Mouse (Mus musculus) neutrophil, adult 5-6 weeks (primary cell): ENCODE data around the gene Myl4. TPM values are rescaled to one million over a fixed set of nuclear protein-coding genes. Genes with fewer than 3 reads are reported as not detected.
A peak's percentile ranks its signal among the peaks of the same experiment; 100 is the strongest.

Experiments used
- ATAC-seq: fragments of 151-379, 151-347 bp; 2 replicates; pipeline ENCODE4 v1.8.0; 2017; ENCODE audit warnings: mild to moderate bottlenecking, moderate TSS enrichment; ENCODE audit not compliant: insufficient number of reproducible peaks, poor library complexity, low FRiP score, severe bottlenecking; ENCODE audit errors: extremely low read depth
- total RNA-seq: library from RNA; stranded (forward); fragments of 200-1000 nt; gene quantifications from 2 replicates; pipeline ENCODE4 v1.2.3, GENCODE M21; 2017

The Myl4 gene
- total RNA-seq, 1 experiment from 2014 or later = 5.7 TPM

DNA sequence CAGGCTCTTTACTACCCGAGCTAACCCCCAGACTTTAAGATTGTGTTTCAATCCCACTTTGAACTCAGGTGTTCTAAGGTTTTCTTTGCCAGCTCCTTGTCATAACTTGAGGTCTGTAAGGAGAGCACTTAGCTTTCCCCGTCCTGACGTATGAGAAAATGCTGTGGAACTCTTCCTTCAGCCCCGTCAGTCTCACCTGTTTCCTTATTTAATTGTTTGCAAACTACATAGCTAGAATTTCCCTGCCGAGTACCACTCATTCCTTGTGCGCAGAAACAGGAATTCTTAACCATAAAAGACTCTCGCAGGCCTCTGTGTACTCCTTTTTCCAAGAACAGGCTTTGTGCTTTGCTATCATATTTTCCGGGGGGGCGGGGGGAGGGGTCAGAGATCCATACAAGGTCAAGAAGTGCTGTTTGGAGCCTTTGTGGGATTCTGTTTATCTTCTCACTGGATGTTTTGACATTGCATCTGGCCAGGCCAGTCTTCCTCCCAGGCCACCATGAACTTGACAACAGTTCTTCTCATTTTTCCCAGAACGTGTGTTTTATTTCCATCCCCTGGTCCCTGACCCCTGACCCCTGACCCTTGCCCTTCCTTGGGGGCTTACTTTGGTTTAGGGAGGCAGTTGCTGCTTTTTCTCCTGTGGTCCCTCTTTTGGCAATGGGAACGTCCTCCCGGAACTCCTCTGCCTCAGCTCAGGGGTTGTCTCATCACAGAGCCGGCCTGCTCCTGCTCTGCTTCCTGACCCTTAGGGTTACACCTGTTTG lies 41.8 kb downstream of the Myl4 start:
- ATAC-seq = no peak

DNA sequence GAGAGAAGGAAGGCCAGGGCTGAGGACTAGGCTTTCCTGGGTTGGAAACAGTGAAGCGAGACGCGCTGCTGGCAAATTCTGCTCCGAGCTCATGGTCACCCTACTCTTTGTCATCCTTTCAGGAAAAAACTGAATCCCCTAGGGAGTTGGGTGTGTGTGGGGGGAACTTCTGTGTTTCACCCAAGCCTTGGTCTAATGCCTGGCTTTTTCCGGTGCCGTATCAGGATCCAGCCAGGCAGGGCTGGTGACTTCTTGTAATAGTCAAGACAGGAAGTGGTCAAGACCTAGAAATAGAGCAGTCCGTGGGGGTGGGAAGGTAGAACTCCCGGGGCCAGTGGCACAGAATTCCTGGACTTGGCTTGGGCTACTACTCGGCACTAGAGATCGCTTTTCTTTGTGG lies 45.9 kb downstream of the Myl4 start:
- ATAC-seq = 0 out of 2 replicates have a peak, but pooled peaks have one; percentile 9

DNA sequence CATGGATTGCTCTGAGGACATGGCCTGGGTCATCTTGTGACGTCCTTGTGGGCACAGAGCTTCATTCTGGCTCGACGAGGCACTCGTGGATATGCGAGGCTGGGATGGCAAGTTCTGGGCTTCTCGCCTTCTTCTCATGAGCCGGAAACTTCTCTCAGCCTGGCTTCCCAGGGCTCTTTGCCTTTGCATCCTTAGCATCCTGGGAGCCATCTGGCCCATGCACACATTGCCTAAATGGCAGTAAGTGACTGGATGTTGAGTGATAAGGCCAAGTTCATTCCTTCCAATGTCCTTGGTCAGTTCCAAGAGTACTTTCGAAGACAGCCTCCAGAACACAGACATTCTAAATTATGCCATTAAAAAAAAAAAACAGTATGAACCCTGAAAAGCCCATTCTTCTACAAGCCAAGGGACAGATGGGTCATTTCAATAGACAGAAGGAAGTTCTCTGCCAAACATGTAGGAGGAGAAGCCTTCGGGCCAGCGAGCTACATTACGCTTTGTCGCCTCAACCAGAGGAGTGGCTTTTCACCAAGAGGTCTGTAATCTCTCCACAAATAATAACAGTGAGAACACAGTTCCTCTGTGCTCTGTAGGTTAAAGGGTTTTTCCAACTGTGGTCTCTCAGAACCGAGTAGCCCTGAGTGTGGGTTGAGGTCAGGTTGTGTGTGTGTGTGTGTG lies 48.9 kb downstream of the Myl4 start:
- ATAC-seq = no peak

DNA sequence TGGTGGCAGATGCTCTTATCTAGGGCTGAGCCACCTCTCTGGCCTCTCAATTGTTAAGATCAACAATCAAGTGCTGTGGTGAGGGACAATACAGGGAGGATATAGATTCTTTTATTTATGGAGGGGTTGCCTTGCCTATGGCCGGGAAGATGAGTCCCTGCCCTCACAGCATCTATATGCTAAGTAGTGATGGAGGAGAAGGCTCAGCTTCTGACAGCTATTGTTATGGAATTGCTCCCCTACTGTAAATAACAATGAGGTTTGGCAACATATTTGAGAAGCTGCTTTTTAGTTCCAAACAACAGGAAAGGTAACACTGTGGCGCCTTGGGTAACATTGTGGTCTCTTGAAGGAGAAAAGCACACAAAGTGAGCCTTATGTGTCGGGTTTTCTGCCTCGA lies 50.2 kb downstream of the Myl4 start:
- no peak for ATAC-seq

DNA sequence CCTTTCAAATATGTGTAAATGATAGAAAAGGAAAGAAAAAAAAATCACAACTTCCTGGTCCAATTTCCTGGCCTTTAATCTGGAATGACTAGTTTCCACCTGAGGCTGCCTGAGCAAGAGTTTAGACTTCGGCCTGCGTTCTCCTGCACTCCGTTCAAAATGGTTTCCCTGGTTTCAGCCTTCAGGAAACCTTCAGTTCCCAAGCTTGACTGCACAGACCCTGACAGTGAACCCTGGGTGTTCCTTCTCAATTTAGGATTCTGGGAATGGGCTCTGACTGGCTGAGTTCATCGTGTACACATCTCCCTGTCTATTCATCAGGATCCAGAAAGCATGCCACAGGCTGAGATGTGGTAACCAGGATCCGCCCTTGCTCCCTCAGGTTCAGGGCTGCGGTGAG lies 53.7 kb downstream of the Myl4 start:
- no peak for ATAC-seq

DNA sequence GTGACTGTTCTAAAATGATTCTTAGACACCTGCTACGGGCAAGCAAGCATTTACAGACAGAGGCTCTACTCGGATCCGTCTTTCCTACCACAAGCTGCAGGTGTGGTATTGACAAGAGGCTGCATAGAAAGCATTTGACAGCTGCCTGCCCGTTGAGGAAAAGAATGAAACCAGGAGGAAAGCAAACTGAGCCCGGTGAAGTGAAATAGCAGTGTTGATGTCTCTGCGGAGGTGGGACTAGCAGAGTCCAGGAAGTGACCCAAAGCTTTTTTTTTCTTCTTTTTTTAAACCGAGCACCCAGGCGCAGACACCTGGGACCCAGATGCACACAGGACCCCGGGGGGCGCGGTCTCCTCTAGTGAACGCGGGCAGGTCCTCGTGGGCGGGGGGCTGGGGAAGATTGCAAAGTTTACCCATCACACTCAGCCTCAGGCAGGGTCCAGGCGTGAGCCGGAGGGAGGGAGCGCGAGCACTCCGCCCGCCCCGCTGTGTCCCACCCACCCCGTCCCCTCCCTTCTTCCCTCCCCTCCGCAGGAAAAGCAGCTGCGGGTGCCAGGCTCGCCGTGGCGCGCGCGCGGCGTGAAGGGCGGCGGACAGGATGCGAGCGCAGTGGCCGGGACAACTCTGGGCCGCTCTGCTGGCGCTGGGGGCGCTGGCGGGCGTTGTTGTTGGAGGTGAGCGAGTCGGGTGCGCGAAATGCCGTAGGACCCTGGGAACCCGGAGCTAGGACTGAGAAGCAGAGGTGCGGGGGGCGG lies 57.2 kb downstream of the Myl4 start, which contains the start of gene Itgb3:
TSS of gene Itgb3 (plus strand) at position 510 of the 755 bp plus-strand sequence.
- peak; percentile 72 for ATAC-seq

DNA sequence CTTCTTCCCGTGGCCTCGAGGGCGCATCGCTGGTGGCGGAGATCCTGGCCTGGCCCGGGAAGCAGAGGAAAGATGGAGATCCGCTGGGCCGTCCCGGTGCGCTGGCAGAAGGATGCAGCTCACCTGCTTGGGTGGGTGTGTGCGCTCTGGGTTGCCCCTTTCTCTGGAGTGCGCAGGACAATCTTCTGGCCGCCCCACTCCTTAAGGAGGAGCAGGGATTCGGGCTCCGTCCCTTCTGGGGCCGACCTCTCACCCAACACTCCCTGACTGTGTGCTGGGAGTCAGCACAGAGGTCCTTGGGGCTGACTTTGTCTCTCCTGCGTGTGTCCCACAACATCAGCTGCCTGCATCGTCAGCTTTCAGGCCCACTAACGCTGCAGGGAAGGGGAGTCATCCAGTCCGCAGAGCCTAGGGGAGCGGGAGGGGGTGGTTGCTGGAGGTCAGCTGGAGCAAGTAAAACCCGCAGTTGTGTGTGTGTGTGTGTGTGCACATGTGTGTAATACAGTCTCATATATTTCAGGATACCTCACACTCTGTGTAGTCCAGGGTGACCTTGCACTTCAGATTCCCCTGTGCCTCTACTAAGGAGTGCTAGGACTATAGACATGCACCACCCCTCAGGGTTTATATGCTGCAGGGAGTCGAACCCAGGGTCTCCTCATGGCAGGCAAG lies 57.9 kb downstream of the Myl4 start:
- no peak for ATAC-seq

DNA sequence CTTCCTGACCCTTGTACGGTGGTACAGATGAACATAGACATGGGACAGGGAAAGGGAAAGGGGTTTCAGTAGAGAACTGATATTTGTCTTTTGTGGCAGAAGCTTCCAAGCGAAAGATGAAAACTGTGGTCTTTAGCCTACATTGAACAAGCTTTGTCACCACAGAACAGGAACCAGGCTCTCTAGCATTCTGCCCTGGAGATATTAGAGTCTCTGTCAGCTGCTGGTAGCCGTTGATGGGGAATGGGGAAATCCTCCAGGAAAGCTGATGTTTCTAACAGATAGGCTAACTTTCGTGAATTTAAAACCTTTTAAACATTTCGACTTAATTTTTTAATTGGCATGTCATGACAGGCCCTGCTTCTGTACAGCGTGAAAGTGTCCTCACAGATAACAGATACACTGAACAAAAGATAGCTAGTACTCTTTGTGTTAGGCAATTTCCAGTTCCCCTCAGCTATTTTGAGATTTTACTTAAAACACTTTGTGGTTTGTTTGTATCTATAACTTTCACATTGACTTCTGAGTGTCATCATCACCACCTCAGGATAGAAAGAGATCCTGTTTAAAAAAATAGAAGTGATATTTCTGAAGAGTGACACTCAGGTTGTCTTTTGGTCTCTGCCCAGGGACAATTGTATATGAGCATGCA lies 58.7 kb downstream of the Myl4 start:
- no peak for ATAC-seq

DNA sequence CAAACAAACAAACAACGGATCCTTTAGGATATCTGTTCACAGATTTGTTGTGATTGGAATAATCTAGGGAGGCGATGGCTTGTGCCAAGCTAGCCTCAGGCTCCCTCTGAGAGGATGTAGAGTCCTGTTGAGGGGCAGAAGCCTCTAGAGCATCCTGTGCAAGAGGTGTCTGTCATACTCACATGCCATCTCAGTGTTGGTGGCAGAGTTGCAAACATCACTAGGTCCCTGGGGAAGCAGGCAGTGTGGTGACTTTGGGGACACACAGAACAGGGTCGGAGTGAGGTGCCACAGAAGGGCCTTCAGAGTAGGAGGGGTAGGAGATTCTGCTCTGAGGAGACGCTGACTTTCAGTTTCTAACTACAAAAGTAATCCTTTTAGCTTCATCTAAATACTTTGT lies 59.3 kb downstream of the Myl4 start:
- peak; percentile 6; the same call in 1 of the 2 replicates for ATAC-seq

DNA sequence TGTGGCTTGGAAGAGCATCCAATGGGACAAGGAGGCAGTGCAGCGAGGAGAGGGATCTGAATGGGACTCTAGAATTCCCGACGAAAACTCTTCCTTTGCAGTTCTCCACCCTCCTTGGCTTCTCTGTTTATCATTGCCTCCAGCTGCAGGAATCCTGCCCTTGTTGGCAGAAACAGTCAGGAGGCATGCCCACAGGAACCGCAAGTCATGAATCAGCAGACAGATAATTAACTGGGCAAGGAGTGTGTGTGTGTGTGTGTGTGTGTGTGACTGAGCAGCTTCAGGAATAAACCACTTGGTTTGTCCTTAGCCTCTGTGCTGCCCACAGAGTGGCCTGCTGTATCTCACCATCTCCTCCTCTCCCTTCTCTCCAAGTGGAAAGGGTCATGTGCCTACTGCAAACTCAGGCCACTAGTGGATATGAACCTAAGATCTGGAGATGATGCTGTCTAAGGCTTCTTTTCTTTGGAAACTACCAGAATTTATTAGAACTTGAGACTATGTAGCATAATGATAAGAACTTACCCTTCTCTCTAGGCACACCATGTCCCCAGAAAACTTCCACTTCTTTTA lies 61.2 kb downstream of the Myl4 start:
- ATAC-seq = no peak

DNA sequence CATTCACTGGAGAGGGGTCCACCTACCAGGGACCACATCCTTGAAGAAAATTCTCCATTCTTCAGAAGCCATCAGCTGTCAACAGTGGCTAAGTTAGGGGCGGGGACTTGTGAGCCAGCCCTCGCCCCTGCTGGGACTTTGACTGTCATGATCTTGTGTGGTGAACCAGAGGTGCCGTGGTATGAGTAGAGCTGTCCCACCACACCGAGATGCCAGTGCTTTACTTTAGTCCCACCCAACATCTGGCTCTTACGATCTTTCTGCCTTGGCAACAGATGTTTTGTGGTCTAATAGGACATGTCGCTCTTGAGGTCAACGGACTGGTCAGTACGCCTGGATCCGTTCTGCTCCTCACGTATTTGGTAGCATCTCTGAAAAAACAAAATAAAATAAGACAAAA lies 63.1 kb downstream of the Myl4 start:
- no peak for ATAC-seq

DNA sequence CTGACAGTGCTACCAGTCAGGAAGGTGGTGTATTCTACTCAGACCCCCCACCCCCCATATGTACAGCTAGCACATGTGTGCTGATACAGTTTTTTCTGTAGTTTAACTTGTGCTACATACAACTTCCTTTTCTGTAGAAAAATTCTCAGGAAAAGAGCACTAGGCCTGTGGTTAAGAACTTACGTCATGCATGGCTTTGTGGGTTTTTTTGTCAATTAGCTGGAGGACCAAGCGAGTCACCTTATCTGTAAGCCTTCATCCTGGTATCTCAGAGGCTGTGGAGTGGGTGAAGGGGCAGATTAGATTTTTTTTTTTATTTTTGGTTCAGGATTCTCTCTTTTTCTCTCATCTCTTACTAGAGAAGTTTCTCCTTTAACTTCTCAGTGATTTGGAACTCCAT lies 63.7 kb downstream of the Myl4 start:
- ATAC-seq = peak; percentile 27; the same call in 1 of the 2 replicates

DNA sequence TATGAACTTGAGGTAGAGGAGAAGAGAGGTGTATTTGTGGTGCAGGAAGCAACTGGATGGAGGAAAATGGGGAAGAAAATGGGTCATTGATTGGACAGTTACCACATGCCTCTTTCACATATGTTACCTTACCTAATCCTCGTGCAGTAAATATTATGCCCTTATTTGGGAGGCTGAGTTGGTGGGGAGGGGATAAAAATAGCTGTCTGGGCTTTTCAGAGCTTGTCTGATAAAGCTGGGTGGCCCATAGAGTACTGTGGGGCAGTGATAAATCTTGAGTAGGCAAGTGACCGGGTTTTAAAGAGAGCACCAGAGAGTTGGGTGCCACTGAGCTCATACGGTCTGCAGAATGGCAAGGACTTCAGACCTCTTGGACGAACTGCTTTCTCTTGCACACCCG lies 65.7 kb downstream of the Myl4 start:
- no peak for ATAC-seq

DNA sequence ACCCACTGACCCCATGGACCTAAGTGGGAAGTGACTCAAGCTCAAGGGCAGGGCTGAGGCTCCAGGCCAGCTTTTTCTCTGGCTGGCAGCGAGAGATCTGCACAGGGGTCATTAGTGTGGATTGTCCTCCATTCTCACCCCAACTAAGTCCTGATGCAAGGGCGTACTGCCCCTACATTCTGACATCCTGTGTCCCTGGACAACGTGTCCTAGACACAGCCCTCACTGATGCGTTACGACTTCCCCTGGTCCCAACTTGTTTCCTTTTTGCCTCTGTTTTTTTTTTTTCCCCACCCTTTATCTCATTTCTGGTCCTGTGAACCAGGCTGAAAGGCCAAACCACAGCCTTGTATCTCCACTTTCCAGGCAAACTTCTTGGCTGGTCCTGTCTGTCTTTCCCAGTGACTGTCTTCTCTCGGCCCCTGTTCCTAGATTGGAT lies 68.2 kb downstream of the Myl4 start:
- ATAC-seq = no peak

DNA sequence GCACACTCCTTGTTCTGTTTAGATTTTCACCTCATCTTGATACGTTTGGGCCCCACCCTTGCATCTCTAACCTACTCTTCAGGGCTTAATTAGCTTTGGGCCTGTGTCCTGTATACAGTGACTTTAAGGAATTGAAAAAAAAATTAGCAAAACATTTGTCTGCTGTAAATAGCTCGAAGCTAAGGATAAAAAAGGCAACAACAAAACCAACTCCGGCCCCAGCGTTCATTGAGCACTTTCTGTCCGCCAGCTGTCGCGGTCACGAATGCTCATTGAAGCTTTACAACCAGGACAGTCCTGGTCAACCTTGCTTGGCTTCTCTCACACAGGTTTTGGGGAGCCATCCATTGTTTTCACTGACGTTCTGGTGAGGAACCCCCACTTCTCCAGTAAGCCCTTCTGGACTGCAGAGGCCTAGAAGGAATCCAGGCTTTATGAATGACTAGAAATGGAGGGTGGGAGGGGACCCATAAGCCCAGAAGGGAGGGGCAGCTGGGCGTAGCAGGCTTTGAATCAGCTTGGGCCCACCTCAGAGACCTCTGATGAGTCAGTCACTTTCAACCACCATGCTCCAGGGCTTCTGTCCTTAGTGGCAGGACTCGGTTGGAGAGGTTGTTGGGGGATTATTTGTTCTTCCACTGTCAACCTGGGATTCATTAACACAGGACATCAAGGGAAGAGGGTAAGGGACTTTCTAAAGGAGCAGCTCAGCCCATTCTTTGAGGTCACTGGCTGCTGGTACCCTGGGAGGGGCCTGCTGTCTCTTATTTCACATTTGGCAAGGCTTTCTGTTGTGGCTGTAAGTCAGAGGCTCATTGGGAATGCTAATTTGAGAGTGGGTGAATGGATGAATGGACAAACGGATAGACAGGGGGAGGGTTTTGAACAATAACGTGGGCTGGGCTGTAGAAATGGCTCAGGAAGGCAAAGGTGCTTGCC lies 68.9 kb downstream of the Myl4 start:
- ATAC-seq = no peak

DNA sequence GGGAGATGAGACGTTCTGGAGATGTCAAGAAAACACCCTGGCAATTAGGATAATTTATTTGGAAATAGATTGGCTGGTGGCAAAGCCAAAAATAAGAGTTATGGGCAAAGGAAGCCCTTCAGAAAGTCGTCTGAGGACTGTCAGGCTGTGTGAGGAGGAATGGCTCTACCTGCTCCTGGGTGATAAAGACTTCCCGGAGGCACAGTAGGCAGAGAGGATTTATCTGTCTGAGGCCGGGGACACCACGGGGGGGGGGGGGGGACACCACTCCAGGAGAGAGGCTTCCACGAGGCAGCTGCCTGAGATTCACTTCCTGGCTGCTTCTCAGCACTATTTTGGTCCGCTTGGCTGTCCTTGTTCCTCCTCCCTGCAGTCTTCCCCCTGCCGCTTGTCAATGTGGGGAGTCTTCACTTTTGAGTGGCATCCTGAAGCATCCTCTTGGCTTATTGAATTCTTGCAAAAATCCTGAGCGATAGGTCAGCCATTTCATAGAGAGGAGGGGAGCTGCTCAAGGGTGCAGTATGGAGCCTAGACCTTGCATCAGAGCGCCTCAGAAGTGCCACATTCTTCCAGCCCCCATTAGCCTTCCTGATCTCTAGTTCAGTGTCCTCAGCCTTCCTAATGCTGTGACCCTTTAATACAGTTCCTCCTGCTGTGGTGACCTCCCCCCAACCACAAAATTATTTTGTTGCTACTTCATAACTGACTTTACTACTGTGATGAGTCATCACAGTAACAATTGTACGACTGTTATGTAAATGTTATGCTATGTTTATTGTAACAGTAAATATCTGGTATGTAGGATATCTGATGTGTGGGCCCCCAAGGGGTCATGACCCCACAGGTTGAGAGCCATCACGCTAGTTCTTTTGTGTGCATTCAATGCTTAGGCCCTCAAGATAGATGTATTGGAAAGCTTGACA lies 71.8 kb downstream of the Myl4 start:
- no peak for ATAC-seq
